Mouse (Mus musculus) forebrain, embryonic 11.5 days (tissue): ENCODE measurements around the gene Gm29049. TPM values are rescaled to one million over a fixed set of nuclear protein-coding genes. Genes with fewer than 3 reads are reported as not detected.
"Not testable (repeated sequence)": the region's sequence is repeated elsewhere in the genome, so short reads cannot be mapped to it uniquely, and the experiment has no call there.

Experiments used
- ATAC-seq: fragments of 200-750 bp; cut with Nextera tagmentation; replicated peaks from 2 replicates; pipeline ENCODE4 v1.8.0; 2017; ENCODE audit warnings: moderate TSS enrichment; ENCODE audit not compliant: low FRiP score
- DNase-seq: peaks from one replicate; pipeline ENCODE4 v3.0.0-alpha.2; 2017; ENCODE audit warnings: low spot score
- H3K27ac ChIP-seq: fragments of 300-500 bp; sonication (generic); 2 replicates; pipeline ENCODE4 v1.5.1; 2014; ENCODE audit warnings: low read depth, low read length
- H3K27me3 ChIP-seq: fragments of 300-500 bp; sonication (generic); 2 replicates; pipeline ENCODE4 v1.6.1; 2014; ENCODE audit warnings: mild to moderate bottlenecking, low read length, mixed read lengths; ENCODE audit not compliant: control insufficient read depth, insufficient read depth
- H3K36me3 ChIP-seq: fragments of 300-500 bp; sonication (generic); 2 replicates; pipeline ENCODE4 v1.6.1; 2014; ENCODE audit warnings: mild to moderate bottlenecking, low read length, moderate library complexity, mixed read lengths; ENCODE audit not compliant: control insufficient read depth, insufficient read depth
- H3K4me1 ChIP-seq: fragments of 300-500 bp; sonication (generic); replicated peaks from 2 replicates; pipeline ENCODE4 v1.6.1; 2014; ENCODE audit warnings: low read length, mixed read lengths; ENCODE audit not compliant: control insufficient read depth, insufficient read depth
- H3K4me2 ChIP-seq: fragments of 300-500 bp; sonication (generic); 2 replicates; pipeline ENCODE4 v1.6.1; 2014; ENCODE audit warnings: low read depth, mild to moderate bottlenecking, low read length, moderate library complexity, mixed read lengths; ENCODE audit not compliant: severe bottlenecking
- H3K4me3 ChIP-seq: fragments of 300-500 bp; sonication (generic); 2 replicates; pipeline ENCODE4 v1.5.1; 2014; ENCODE audit warnings: low read depth, low read length
- H3K9ac ChIP-seq: fragments of 300-500 bp; sonication (generic); 2 replicates; pipeline ENCODE4 v1.6.1; 2014; ENCODE audit warnings: low read length
- H3K9me3 ChIP-seq: fragments of 300-500 bp; sonication (generic); 2 replicates; pipeline ENCODE4 v1.6.1; 2016; ENCODE audit warnings: low read length, mixed read lengths; ENCODE audit not compliant: control insufficient read depth
- WGBS: fragments of 180-500 bp; shearing (Covaris S2); extraction: QIAGEN DNeasy Blood & Tissue Kit; methylation state at CpG from one replicate; pipeline ENCODE4 v1.1.7; 2014; 5-methylcytosine and 5-hydroxymethylcytosine counted together
- polyA plus RNA-seq: library from polyadenylated mRNA; unstranded; fragments of >200 nt; fragmentation: Nextera tagmentation; extraction: Ambion mirVana; gene quantifications from 2 replicates; pipeline ENCODE4 v1.2.1, GENCODE M21; 2014

The Gm29049 gene
- polyA plus RNA-seq: not detected in 2 replicates

DNA sequence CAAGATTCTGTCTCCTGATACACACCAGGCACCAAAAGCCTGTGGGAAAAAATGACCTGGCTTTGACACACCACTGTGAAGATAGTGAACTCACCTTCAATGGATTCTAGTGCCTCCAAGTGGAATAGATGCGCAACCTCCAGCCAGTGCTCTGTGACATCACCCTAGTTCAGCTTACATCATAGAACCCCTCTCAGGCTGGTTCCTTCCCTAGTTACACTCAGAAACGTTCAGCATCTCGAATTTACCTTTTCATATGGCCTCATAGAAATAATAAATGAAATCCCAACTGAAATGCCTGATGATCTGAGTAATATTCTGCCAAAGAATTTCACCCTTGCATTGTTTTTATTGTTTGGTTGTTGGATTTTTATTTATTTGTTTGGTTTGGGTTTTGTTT is at the start of gene Gm29049:
Gm29049 (minus strand) TSS at position 101 of the 400 bp plus-strand sequence.
- H3K9me3 ChIP-seq, H3K4me3 ChIP-seq, H3K4me2 ChIP-seq, H3K36me3 ChIP-seq, H3K4me1 ChIP-seq, H3K9ac ChIP-seq, ATAC-seq, H3K27ac ChIP-seq, DNase-seq, H3K27me3 ChIP-seq: not testable (repeated sequence)
- WGBS: 62% methylated on average over 2 of the region's 3 CpGs

Other genes with a start within 250 kb of the Gm29049 start
- not detected in 2 replicates for gene Gm20825, start 74.3 kb upstream of the Gm29049 start, polyA plus RNA-seq